Mouse (Mus musculus) kidney, postnatal 4 days (tissue): ENCODE measurements around the gene Dop1b.
A peak's percentile ranks its signal among the peaks of the same experiment; 100 is the strongest.

Source experiments
- DNase-seq, 2 experiments: peaks; one replicate each; pipeline ENCODE4 v3.0.0; 2021; ENCODE audit warnings: mixed read lengths in 2 of 2

Gene Dop1b

GRCm38 (mm10) chr16:93832451-93833276, 121.0 kb downstream of the Dop1b start:
- DNase-seq, result peak in 1 of 2 experiments; percentile 62

- DNase-seq, result no peak
These were observed 121.8 kb downstream of the Dop1b start for GRCm38 (mm10) chr16:93833551-93833950.

- DNase-seq, result no peak
These were observed 122.4 kb downstream of the Dop1b start for GRCm38 (mm10) chr16:93834076-93834475.

GRCm38 (mm10) chr16:93839049-93839448, 127.3 kb downstream of the Dop1b start:
- DNase-seq, result no peak

DNA sequence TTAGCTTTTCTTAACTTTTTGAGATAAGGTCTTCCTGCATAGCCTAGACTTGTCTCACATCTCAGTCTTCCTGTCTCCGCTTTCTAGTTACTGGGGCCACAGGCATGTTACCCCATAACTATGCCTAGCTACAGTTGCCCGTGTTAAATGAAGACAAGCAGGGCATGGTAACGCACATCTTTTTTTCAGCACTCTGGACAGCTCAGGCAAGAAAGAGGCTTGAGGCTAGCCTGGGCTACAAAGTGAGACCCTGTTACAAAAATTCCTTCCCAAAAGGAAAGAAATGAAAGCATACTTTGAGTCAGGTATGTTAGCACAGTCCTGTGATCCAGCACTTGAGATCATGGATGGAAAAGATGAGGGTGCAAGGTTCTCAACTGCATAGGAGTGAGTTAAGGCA, 138.8 kb downstream of the Dop1b start:
- no peak for DNase-seq

GRCm38 (mm10) chr16:93859967-93860366, 148.3 kb downstream of the Dop1b start:
- no peak for DNase-seq
